Mouse (Mus musculus) regulatory T cell (primary cell): ENCODE results near the gene Sphk2.
"Not testable (repeated sequence)": the region's sequence is repeated elsewhere in the genome, so short reads cannot be mapped to it uniquely, and the experiment has no call there.

Experiments used
- in situ Hi-C: fragments of 300-600 bp; cut with MboI, MseI; formaldehyde crosslinking; loops from one replicate; pipeline ENCODE4 v1.15.1; 2025; ENCODE audit warnings: high pct_unique_total_duplicates

Sphk2 gene

GRCm38 (mm10) chr7:45695098-45695497 is 22.7 kb downstream of the Sphk2 start:
- in situ Hi-C loops = no loop called here

- in situ Hi-C loops = no loop called here
Measured at GRCm38 (mm10) chr7:45693921-45694591, 23.7 kb downstream of the Sphk2 start, which contains the start of gene Sec1. Gene Sec1 (minus strand): TSS chr7:45694402.

GRCm38 (mm10) chr7:45692364-45692763 is 25.4 kb downstream of the Sphk2 start:
- in situ Hi-C loops = no loop called here

- in situ Hi-C loops = no loop called here
Measured at GRCm38 (mm10) chr7:45689800-45690199, 28.0 kb downstream of the Sphk2 start.

- in situ Hi-C loops = no loop called here
Measured at GRCm38 (mm10) chr7:45689099-45689498, 28.7 kb downstream of the Sphk2 start.

- in situ Hi-C loops = no loop called here
Measured at GRCm38 (mm10) chr7:45686841-45687240, 31.0 kb downstream of the Sphk2 start.

GRCm38 (mm10) chr7:45685811-45686210 is 32.0 kb downstream of the Sphk2 start:
- in situ Hi-C loops = no loop called here

GRCm38 (mm10) chr7:45683396-45684050 is 34.3 kb downstream of the Sphk2 start, which contains the start of gene Ntn5:
Gene Ntn5 (plus strand): TSS chr7:45684022.
- in situ Hi-C loops = no loop called here

- in situ Hi-C loops = no loop called here
Measured at GRCm38 (mm10) chr7:45682144-45683126, 35.4 kb downstream of the Sphk2 start.

- in situ Hi-C loops = no loop called here
Measured at GRCm38 (mm10) chr7:45681046-45681736, 36.6 kb downstream of the Sphk2 start.

GRCm38 (mm10) chr7:45679966-45680621 is 37.7 kb downstream of the Sphk2 start:
- in situ Hi-C loops = no loop called here

GRCm38 (mm10) chr7:45678513-45678912 is 39.3 kb downstream of the Sphk2 start:
- in situ Hi-C loops = no loop called here

GRCm38 (mm10) chr7:45677627-45678295 is 40.0 kb downstream of the Sphk2 start:
- in situ Hi-C loops = no loop called here

- in situ Hi-C loops = no loop called here
Measured at GRCm38 (mm10) chr7:45668921-45669320, 48.9 kb downstream of the Sphk2 start.

- in situ Hi-C loops = no loop called here
Measured at GRCm38 (mm10) chr7:45667761-45668160, 50.0 kb downstream of the Sphk2 start.

GRCm38 (mm10) chr7:45666161-45666560 is 51.6 kb downstream of the Sphk2 start, which contains the start of gene Fut2:
Gene Fut2 (minus strand): TSS chr7:45666394.
- in situ Hi-C loops = no loop called here

GRCm38 (mm10) chr7:45665303-45666138 is 52.3 kb downstream of the Sphk2 start:
- in situ Hi-C loops = no loop called here

GRCm38 (mm10) chr7:45661702-45662101 is 56.1 kb downstream of the Sphk2 start:
- in situ Hi-C loops = not testable (repeated sequence)

GRCm38 (mm10) chr7:45660746-45661478 is 56.9 kb downstream of the Sphk2 start:
- in situ Hi-C loops = no loop called here
